Mouse (Mus musculus) inflammation-experienced regulatory T-cells, adult 16 weeks (primary cell): ENCODE data around the gene Cnpy3. TPM values are rescaled to one million over a fixed set of nuclear protein-coding genes. Genes with fewer than 3 reads are reported as not detected.

Experiments used
- polyA plus RNA-seq: library from polyadenylated mRNA; unstranded; fragments of 100-300 nt; shearing (Covaris generic); gene quantifications from one replicate; pipeline ENCODE4 v1.2.1, GENCODE M21; 2017

Gene Cnpy3
- 63.8 TPM for polyA plus RNA-seq

DNA sequence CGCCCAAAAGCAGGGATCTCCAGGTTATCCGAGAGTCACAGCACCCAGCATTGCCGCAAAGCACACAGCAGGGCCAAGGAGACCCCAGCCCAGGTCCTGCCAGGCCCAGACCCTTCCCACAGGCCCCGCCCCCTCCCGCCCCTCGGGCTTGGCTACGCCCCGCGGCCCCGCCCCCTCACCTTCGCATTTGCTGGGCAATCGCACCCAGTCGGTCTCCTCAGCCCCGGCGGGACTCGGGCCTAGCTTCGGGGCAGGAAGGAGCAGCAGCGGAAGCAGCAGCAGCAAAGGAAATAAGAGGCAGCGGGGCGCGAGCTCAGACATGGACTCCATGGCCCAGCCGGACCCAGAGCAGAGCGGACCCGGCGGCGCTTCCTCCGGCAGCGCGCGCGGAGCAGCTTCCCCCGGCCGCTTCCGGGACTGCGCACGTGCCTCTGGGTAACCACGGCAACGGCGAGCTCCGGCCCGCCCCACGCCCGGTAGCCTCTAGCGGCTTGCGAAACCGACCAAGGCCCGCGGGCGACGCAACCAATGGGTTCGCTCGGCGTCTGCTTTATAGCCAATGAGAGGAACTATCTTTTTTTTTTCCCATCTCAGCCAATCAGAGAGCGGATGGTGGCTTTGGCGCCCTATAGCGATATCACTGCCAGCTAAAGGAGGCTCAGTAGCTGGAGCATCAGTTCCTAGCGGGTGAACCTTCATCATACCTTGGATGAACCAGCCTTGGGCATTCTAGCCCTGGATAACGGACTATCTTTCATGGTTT is at the start of gene Cnpy3:
Gene Cnpy3, minus strand, starts transcription at position 421 of the 763 bp plus-strand sequence.

DNA sequence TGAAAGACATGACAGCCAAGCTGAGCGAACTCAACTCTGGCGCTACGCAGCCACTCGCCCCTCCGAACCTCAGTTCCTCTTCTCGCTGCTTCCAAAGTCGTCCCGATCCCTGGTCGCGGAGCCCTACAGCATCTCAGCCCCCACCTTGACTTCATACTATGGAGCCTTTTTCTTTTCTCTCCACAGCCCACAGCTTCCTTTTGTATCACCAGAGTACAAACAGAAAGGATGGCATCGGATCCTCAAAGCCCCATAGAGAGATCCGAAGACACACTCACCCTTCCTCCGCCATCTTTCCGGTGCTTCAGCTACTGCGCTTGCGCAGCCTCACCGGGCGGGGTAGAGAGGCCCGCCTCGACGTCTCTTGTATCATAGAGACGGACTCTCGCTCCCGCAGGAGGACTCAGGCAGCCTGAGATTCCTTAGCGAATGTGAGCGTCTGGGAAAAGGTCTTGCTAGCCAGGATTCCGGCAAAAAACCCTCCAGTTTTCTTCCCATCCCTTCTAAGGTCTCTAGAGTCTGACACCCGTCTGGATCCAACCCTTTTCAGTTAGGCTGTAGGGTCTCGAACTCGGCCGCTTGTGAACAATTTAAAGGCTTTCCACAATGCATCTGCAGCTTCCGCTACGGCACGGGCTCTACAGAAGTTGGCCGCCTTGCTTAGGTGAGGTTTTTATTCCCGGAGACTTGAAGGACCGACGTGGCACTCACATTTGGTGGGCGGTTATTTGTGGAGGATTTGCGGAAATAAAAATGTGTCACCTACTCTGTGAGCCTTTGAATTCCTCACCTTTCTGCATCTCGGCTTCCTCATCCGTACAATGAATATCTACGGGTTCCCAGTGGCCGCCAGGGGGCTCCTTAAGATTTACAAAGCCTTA is 30.6 kb upstream of the Cnpy3 start, which contains the start of gene Rpl7l1:
Gene Rpl7l1, minus strand, starts transcription at position 332 of the 881 bp plus-strand sequence.

DNA sequence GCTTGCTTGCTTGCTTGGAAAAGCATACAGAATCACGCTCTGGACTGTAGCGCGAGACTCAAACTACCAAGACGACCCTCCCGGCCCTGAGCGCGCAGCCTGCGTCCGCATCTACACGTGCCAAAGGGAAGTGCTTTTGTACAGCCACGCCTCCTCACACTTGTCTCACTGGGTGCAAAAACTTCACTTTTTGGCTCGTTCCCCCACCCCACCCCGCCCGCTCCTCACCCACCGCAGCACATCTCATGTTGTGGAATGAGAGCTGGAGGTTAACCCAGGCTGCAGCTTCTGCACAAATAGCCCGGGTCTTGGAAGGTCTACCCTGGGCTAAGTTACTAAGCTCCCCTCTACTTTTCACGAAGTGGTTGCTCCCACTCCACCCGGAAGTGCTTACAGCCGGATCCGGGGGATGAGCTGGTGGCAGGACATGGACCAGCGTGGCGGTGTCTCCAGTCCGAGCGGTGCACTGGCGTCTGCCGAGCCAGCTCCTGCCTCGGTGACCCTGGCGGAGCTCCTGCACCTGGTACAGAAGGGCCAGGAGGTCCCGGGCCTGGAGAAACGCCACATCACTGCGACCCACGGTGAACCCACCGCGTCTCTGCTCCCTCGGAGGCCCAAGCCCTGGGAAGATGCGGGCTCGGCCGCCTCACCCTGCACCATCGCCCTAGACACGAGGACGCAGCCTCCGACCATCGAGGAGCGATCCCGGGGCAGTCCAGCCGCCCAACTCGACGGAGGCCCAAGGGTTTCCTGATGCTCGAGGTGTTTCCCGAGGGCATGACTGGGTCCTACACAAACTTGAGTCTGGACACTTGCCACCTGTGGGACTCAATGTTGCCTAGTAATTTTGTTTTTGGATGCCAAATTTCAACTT is 20.6 kb upstream of the Cnpy3 start, which contains the start of gene 2310039H08Rik:
Gene 2310039H08Rik, plus strand, starts transcription at position 232 of the 874 bp plus-strand sequence.

DNA sequence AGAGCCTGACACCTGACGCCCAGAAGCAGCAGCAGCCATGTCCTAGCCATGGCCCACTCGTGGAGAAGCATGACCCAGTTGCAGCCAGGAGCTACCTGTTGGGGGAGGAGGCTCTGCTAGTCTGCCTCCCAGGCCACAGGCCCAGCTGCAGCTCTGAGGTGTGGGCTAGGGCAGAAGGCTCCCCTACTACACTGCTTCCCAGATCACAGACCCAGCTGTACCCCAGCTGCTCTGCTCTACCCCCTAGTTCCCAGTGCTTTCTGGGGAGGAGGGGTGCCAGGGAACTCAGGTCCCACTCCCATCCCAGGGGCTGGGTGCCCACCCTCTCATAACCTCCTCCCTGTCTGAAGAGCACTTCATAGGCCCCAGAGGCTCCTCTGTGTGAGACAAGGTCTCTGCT is 11.5 kb upstream of the Cnpy3 start, which contains the start of gene Ptcra:
Gene Ptcra, minus strand, starts transcription at position 169 of the 400 bp plus-strand sequence.

DNA sequence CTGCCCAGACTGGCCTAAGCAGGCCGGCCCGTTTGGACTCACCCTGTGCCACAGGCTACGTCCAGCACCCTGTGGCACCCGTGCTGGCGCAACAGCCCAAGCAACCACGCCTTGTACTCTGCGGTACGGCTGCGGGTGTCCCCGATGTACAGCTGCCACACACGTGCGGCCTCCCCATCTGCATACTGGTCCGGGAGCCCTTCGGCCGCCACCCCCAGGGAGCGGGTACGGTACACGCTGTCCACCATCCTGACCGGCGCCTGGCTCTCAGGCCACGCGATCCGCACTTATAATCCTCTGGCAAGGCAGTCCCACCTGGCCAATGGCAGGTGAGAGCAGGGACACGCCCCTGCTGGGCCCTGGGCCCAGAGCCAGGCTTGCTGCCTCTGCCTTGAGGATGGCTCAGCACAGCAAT is 23.1 kb downstream of the Cnpy3 start, which contains the start of gene Gnmt:
Gene Gnmt, minus strand, starts transcription at position 265 of the 415 bp plus-strand sequence.

DNA sequence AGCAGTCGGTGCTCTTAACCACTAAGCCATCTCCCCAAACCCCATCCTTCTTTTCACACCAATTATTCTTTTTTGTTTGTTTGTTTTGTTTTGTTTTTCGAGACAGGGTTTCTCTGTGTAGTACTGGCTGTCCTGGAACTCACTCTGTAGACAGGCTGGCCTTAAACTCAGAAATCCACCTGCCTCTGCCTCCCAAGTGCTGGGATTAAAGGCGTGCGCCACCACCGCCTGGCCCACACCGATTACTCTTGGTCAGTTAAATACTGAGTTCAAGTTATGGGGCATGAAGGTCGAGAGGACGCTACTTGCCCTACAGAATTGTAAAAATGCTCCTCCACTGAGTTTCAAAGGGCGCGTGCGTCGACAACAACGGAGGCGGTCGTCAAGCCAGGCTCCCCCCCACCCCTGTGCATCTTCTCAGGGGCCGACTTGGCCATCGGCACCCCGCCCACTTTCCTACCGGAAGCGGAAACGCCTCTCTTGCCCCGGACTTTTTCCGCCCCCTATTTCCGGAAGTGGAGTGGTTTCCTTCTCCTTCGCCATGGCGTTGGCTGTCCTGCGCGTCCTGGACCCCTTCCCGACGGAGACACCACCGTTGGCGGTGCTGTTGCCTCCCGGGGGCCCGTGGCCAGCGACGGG is 40.9 kb downstream of the Cnpy3 start, which contains the start of gene Pex6:
Gene Pex6, plus strand, starts transcription at position 505 of the 639 bp plus-strand sequence.

DNA sequence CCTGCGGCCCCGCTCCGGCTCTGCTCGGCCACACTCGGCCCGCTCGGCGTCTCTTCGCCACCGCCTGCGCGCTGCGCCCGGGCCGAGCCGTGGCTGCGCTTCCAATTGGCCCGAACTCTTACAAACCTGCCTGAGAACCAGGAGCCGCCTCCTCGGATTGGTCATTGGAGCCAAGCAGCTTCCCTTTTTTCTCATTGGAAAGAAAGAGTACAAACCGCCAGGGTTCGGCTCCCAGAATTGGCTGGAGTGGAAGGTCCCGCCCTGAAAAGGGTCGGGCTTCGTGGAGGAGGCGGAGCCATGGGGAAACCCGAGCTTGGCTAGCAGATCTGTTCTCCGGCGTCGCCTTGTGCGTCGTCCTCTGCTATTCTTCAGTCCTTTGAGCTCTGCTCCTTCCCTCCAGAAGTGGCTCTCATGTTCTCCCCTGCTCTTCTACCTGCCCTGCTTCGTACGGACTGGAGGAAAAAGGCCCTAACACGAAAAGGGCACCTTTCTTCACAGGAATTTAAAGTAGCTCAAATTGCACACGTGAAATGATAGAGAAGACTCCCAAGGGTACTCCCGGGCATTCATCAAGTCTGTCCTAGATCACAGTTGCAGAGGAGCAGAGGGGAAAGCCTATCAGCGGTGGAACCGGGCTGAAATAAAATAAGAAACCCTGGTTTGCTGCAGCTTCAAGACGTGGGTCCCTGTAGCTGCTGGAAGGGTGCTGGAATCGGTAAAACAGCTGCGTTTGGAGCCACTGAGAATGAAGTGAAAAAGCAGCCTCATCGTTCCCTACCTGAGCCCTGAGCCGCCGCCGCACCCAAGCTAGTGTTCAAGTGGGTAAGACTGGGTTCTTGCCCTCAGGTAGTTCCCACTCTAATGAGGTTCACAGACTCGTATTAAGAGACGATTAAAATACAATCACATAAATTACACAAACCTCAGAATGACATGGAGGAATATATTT is 46.9 kb downstream of the Cnpy3 start, which contains the start of gene Ppp2r5d:
Gene Ppp2r5d, minus strand, starts transcription at position 225 of the 949 bp plus-strand sequence.

Other genes with a start within 250 kb of the Cnpy3 start
- 13.2 TPM for gene Cul9, start 205.8 kb downstream of the Cnpy3 start, polyA plus RNA-seq
- gene Srf, start 196.0 kb downstream of the Cnpy3 start, polyA plus RNA-seq = 3.4 TPM
- not detected for gene Ptk7, start 122.7 kb downstream of the Cnpy3 start, polyA plus RNA-seq
- 25.8 TPM for gene Klc4, start 106.2 kb downstream of the Cnpy3 start, polyA plus RNA-seq
- gene Mrpl2, start 106.0 kb downstream of the Cnpy3 start, polyA plus RNA-seq = 70.8 TPM
- gene Cul7, start 101.9 kb downstream of the Cnpy3 start, polyA plus RNA-seq = 13.5 TPM
- 68.2 TPM for gene Rrp36, start 77.9 kb downstream of the Cnpy3 start, polyA plus RNA-seq
- gene Mea1, start 73.4 kb downstream of the Cnpy3 start, polyA plus RNA-seq = 170 TPM
- gene Klhdc3, start 71.3 kb downstream of the Cnpy3 start, polyA plus RNA-seq = 84.9 TPM
- gene Ppp2r5d, start 47.1 kb downstream of the Cnpy3 start, polyA plus RNA-seq = 66.6 TPM
- 3.0 TPM for gene Pex6, start 40.8 kb downstream of the Cnpy3 start, polyA plus RNA-seq
- gene Gnmt, start 23.0 kb downstream of the Cnpy3 start, polyA plus RNA-seq = 0.67 TPM
- gene Ptcra, start 11.5 kb upstream of the Cnpy3 start, polyA plus RNA-seq = not detected
- gene 2310039H08Rik, start 20.4 kb upstream of the Cnpy3 start, polyA plus RNA-seq = 26.7 TPM
- 169 TPM for gene Rpl7l1, start 30.5 kb upstream of the Cnpy3 start, polyA plus RNA-seq
- gene Bicral, start 106.3 kb upstream of the Cnpy3 start, polyA plus RNA-seq = 23.2 TPM
- 23.2 TPM for gene Tbcc, start 138.5 kb upstream of the Cnpy3 start, polyA plus RNA-seq
- gene Prph2, start 158.2 kb upstream of the Cnpy3 start, polyA plus RNA-seq = not detected